Mouse (Mus musculus): ENCODE results near the gene Dpep1.

The Dpep1 gene

DNA sequence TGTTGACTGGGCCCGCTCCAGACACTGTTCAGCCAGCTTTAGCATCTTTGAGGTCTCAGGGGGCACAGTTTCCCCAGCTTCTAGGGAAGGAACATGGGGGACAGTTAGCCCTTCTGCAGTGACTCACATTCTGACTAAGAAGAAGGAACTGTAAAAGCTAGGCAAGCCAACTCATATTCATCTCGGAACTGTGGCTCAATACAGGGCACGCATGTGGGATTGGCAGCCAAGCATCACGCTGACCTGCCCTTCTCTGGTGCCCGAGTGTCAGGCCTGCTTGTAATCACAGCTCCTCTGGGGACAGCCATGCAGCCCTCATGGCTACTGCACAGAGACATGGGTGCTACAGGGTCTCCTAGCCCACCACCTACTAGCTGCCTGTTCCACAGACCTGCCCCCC, 64.9 kb downstream of the Dpep1 start:
- DNase-seq (ENCODE audit: low spot score) = no peak

Measured in adipocyte (in vitro differentiated cells).